31 mouse cellular contexts compared by ENCODE assay signal in the genomic region with DNA sequence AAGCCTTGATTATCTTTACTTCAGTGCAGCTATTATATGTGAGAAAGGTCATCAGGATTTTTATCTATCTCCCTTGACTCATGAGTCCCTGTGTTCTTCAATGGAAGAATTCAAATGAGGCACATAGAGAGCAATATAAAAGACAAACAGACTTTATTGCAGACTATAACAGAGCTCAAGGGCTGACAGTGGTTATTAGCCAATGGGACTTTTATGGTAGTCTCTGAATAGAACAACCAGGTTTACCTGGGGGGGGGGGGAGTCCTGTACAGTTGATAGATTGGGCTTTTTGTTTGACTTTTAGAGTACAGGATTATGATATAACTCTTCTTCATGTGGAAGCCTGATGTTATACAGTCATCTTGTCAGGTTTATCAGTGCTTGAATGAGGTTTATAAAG.
"Had no signal": no experiment of that assay in that cellular context is flagged by ENCODE, and none has a peak within 500 bp of the region (broad histone marks: within the 10 kb centered on the region; RNA-seq: fewer than 3 reads in every experiment).

No protein-coding gene starts in this region.

- H3K27ac ChIP-seq: limb, embryonic 10.5 days; limb, embryonic 12.5 days; limb, embryonic 13.5 days; limb, embryonic 15.5 days; liver, embryonic 12.5 days; liver, embryonic 13.5 days; liver, embryonic 14.5 days; liver, embryonic 15.5 days; lung, embryonic 15.5 days; macrophage; midbrain, embryonic 12.5 days; midbrain, embryonic 13.5 days; midbrain, embryonic 15.5 days; neural tube, embryonic 12.5 days; neural tube, embryonic 13.5 days had no signal

- H3K4me1 ChIP-seq: limb, embryonic 10.5 days; limb, embryonic 12.5 days; limb, embryonic 13.5 days; limb, embryonic 15.5 days; liver, embryonic 12.5 days; liver, embryonic 13.5 days; liver, embryonic 15.5 days; lung, embryonic 15.5 days; megakaryocyte, embryonic 14.5 days; midbrain, embryonic 12.5 days; midbrain, embryonic 13.5 days; midbrain, embryonic 15.5 days; neural tube, embryonic 12.5 days; neural tube, embryonic 13.5 days had no signal

- DNase-seq: left cerebral cortex, postnatal 4 days; liver; liver, embryonic 13.5 days; liver, postnatal 0 days; lung, adult 18-20 months; lung, adult 2 months; lung, embryonic 14.5 days; lung, postnatal 10 days; lung, postnatal 14 days; lung, postnatal 36 days; lung, postnatal 4 days; midbrain, embryonic 14.5 days had no signal

- H3K36me3 ChIP-seq: limb, embryonic 10.5 days; limb, embryonic 12.5 days; limb, embryonic 13.5 days; limb, embryonic 15.5 days; liver, embryonic 12.5 days; liver, embryonic 13.5 days; liver, embryonic 15.5 days; lung, embryonic 15.5 days; midbrain, embryonic 12.5 days; midbrain, embryonic 13.5 days; midbrain, embryonic 15.5 days; neural tube, embryonic 12.5 days; neural tube, embryonic 13.5 days had no signal

- H3K9me3 ChIP-seq: limb, embryonic 10.5 days; limb, embryonic 12.5 days; limb, embryonic 13.5 days; limb, embryonic 15.5 days; liver, embryonic 12.5 days; liver, embryonic 13.5 days; liver, embryonic 15.5 days; lung, embryonic 15.5 days; megakaryocyte, embryonic 14.5 days; midbrain, embryonic 12.5 days; midbrain, embryonic 13.5 days; midbrain, embryonic 15.5 days; neural tube, embryonic 12.5 days; neural tube, embryonic 13.5 days had no signal

- H3K4me3 ChIP-seq: limb, embryonic 10.5 days; limb, embryonic 12.5 days; limb, embryonic 13.5 days; limb, embryonic 15.5 days; liver, embryonic 12.5 days; liver, embryonic 13.5 days; liver, embryonic 15.5 days; lung, embryonic 15.5 days; megakaryocyte, embryonic 14.5 days; midbrain, embryonic 12.5 days; midbrain, embryonic 13.5 days; midbrain, embryonic 15.5 days; myocyte; neural tube, embryonic 12.5 days; neural tube, embryonic 13.5 days had no signal

- H3K27me3 ChIP-seq: limb, embryonic 12.5 days; limb, embryonic 13.5 days; limb, embryonic 15.5 days; liver, embryonic 12.5 days; liver, embryonic 13.5 days; liver, embryonic 15.5 days; lung, embryonic 15.5 days; megakaryocyte, embryonic 14.5 days; midbrain, embryonic 12.5 days; midbrain, embryonic 13.5 days; midbrain, embryonic 15.5 days; neural tube, embryonic 12.5 days; neural tube, embryonic 13.5 days had no signal

- H3K4me2 ChIP-seq: limb, embryonic 12.5 days; limb, embryonic 13.5 days; limb, embryonic 15.5 days; liver, embryonic 11.5 days; liver, embryonic 12.5 days; liver, embryonic 13.5 days; liver, embryonic 15.5 days; lung, embryonic 14.5 days; lung, embryonic 15.5 days; midbrain, embryonic 12.5 days; midbrain, embryonic 13.5 days; midbrain, embryonic 15.5 days; neural tube, embryonic 12.5 days; neural tube, embryonic 13.5 days had no signal

- ATAC-seq: liver, embryonic 12.5 days; liver, postnatal 0 days; lung, postnatal 0 days; midbrain, embryonic 13.5 days; midbrain, embryonic 15.5 days; midbrain, embryonic 16.5 days had no signal

- H3K9ac ChIP-seq: limb, embryonic 12.5 days; limb, embryonic 13.5 days; limb, embryonic 15.5 days; liver, embryonic 12.5 days; liver, embryonic 13.5 days; liver, embryonic 14.5 days; liver, embryonic 15.5 days; liver, postnatal 0 days; lung, embryonic 14.5 days; lung, embryonic 15.5 days; midbrain, embryonic 12.5 days; midbrain, embryonic 13.5 days; midbrain, embryonic 15.5 days; neural tube, embryonic 12.5 days; neural tube, embryonic 13.5 days had no signal
